ENCODE assay signal across 21 mouse cellular contexts in genomic region chr9:118326656-118327055, GRCm38 (mm10).
DNase-seq lines count a peak whose midpoint lies in the region; ATAC-seq and TF ChIP-seq lines count a peak whose summit lies in the region.
"Had no signal": no experiment of that assay in that cellular context is flagged by ENCODE, and none has a peak within 500 bp of the region (broad histone marks: within the 10 kb centered on the region; RNA-seq: fewer than 3 reads in every experiment).

No protein-coding gene starts in this region.

- H3K9me3 ChIP-seq in hindbrain, postnatal 0 days (ENCODE audit: low read length), result no peaks in the 10 kb centered on the region
- H3K9me3 ChIP-seq in hindbrain, embryonic 16.5 days (ENCODE audit: control insufficient read depth, low read length), result no peaks in the 10 kb centered on the region
- H3K9me3 ChIP-seq in forebrain, embryonic 14.5 days (replicated peaks; ENCODE audit: control insufficient read depth, low read length), result no peaks in the 10 kb centered on the region
- no peaks in the 10 kb centered on the region for H3K9me3 ChIP-seq in lung, postnatal 0 days (ENCODE audit: low read length)
- H3K9me3 ChIP-seq: embryonic facial prominence, embryonic 12.5 days; heart, embryonic 13.5 days; hindbrain, embryonic 12.5 days had no signal

- 55% methylated on average over 9 of the region's 9 CpGs for WGBS in hindbrain, postnatal 0 days
- WGBS in hindbrain, embryonic 16.5 days, result 51% methylated on average over 9 of the region's 9 CpGs
- WGBS in forebrain, embryonic 14.5 days, result 32% methylated on average over 9 of the region's 9 CpGs
- WGBS in lung, postnatal 0 days, result 74% methylated on average over 9 of the region's 9 CpGs

- H3K27me3 ChIP-seq in hindbrain, postnatal 0 days (ENCODE audit: insufficient read depth, low read length), result no peaks in the 10 kb centered on the region
- no peaks in the 10 kb centered on the region for H3K27me3 ChIP-seq in hindbrain, embryonic 16.5 days (replicated peaks; ENCODE audit: control insufficient read depth, insufficient read depth, low read length)
- H3K27me3 ChIP-seq in forebrain, embryonic 14.5 days (replicated peaks; ENCODE audit: control insufficient read depth, insufficient read depth, low read length), result no peaks in the 10 kb centered on the region
- H3K27me3 ChIP-seq in lung, postnatal 0 days (replicated peaks; ENCODE audit: insufficient read depth, low read length), result no peaks in the 10 kb centered on the region
- H3K27me3 ChIP-seq: embryonic facial prominence, embryonic 12.5 days; heart, embryonic 13.5 days; hindbrain, embryonic 12.5 days had no signal

- TF ChIP-seq EP300 in lung, postnatal 0 days (IDR thresholded peaks at IDR 0.05), result no peak

- H3K4me3 ChIP-seq in hindbrain, postnatal 0 days (ENCODE audit: low read length), result no peak overlapping the region
- no peak overlapping the region for H3K4me3 ChIP-seq in hindbrain, embryonic 16.5 days (ENCODE audit: low read length)
- H3K4me3 ChIP-seq in forebrain, embryonic 14.5 days (ENCODE audit: low read depth, low read length), result no peak overlapping the region
- no peak overlapping the region for H3K4me3 ChIP-seq in lung, postnatal 0 days (ENCODE audit: low read depth, low read length)
- H3K4me3 ChIP-seq: embryonic facial prominence, embryonic 12.5 days; heart, embryonic 13.5 days; hindbrain, embryonic 12.5 days had no signal

- H3K4me1 ChIP-seq in hindbrain, postnatal 0 days (ENCODE audit: insufficient read depth, low read length), result no peaks in the 10 kb centered on the region
- H3K4me1 ChIP-seq in hindbrain, embryonic 16.5 days (ENCODE audit: control insufficient read depth, insufficient read depth, low read depth, low read length), result no peaks in the 10 kb centered on the region
- peaks cover 15% of the 10 kb centered on the region for H3K4me1 ChIP-seq in forebrain, embryonic 14.5 days (ENCODE audit: control insufficient read depth, insufficient read depth, low read length)
- H3K4me1 ChIP-seq in lung, postnatal 0 days (ENCODE audit: insufficient read depth, low read depth, low read length), result no peaks in the 10 kb centered on the region
- H3K4me1 ChIP-seq: embryonic facial prominence, embryonic 12.5 days; heart, embryonic 13.5 days had no signal

- H3K36me3 ChIP-seq in hindbrain, postnatal 0 days (ENCODE audit: insufficient read depth, low read length), result no peaks in the 10 kb centered on the region
- no peaks in the 10 kb centered on the region for H3K36me3 ChIP-seq in hindbrain, embryonic 16.5 days (ENCODE audit: control insufficient read depth, insufficient read depth, low read length)
- H3K36me3 ChIP-seq in forebrain, embryonic 14.5 days (ENCODE audit: control insufficient read depth, insufficient read depth, low read length), result no peaks in the 10 kb centered on the region
- H3K36me3 ChIP-seq in lung, postnatal 0 days (ENCODE audit: insufficient read depth, low read length), result no peaks in the 10 kb centered on the region
- H3K36me3 ChIP-seq: embryonic facial prominence, embryonic 12.5 days; G1E; heart, embryonic 13.5 days; hindbrain, embryonic 12.5 days had no signal

- no peak for TF ChIP-seq CTCF in hindbrain, postnatal 0 days (IDR thresholded peaks at IDR 0.05; ENCODE audit: low read depth)
- no peak for TF ChIP-seq CTCF in lung, postnatal 0 days (IDR thresholded peaks at IDR 0.05)

- H3K27ac ChIP-seq in hindbrain, postnatal 0 days, result no peak overlapping the region
- no peak overlapping the region for H3K27ac ChIP-seq in hindbrain, embryonic 16.5 days (ENCODE audit: low read depth, low read length)
- H3K27ac ChIP-seq in forebrain, embryonic 14.5 days (ENCODE audit: low read depth, low read length), result peak overlapping the region; percentile 29; the same call in 1 of the 2 replicates
- no peak overlapping the region for H3K27ac ChIP-seq in lung, postnatal 0 days (ENCODE audit: low read length)
- H3K27ac ChIP-seq: embryonic facial prominence, embryonic 12.5 days; heart, embryonic 13.5 days; hindbrain, embryonic 12.5 days had no signal

- no peak for ATAC-seq in hindbrain, postnatal 0 days
- ATAC-seq in hindbrain, embryonic 16.5 days, result no peak
- peak; percentile 50; the same call in 1 of the 2 replicates for ATAC-seq in forebrain, embryonic 14.5 days
- no peak for ATAC-seq in lung, postnatal 0 days
- ATAC-seq: CD4-positive, CD25-positive, alpha-beta regulatory T cell, adult 4 months; intestine, embryonic 16.5 days had no signal

- no peak overlapping the region for H3K4me2 ChIP-seq in hindbrain, postnatal 0 days (ENCODE audit: low read depth, low read length)
- no peak overlapping the region for H3K4me2 ChIP-seq in hindbrain, embryonic 16.5 days (ENCODE audit: low read length)
- H3K4me2 ChIP-seq in forebrain, embryonic 14.5 days (ENCODE audit: low read length), result no peak overlapping the region
- H3K4me2 ChIP-seq in lung, postnatal 0 days (replicated peaks; ENCODE audit: low read depth, low read length), result no peak overlapping the region
- H3K4me2 ChIP-seq: embryonic facial prominence, embryonic 12.5 days; heart, embryonic 13.5 days; hindbrain, embryonic 12.5 days had no signal

- peak; percentile 37 to 44 for DNase-seq in cerebellum, postnatal 10 days
- no peak for DNase-seq in cerebellum, adult 9-10 months
- DNase-seq in hindbrain, postnatal 0 days (ENCODE audit: low spot score), result peak; percentile 17
- DNase-seq in forebrain, embryonic 14.5 days (ENCODE audit: low spot score), result peak; percentile 36
- DNase-seq in lung, postnatal 0 days (ENCODE audit: low spot score), result no peak
- no peak for DNase-seq in layer of hippocampus, adult 9-10 months (ENCODE audit: low spot score)
- DNase-seq: adrenal gland, postnatal 10 days; B cell, adult 2 months; cerebellum, adult 11-12 months; cerebellum, adult 9-11 months; gastrocnemius, postnatal 36 days; heart, adult 11 months; heart, postnatal 36 days; kidney, adult 2 months had no signal

- H3K9ac ChIP-seq in hindbrain, postnatal 0 days (replicated peaks; ENCODE audit: low read length), result no peak overlapping the region
- no peak overlapping the region for H3K9ac ChIP-seq in hindbrain, embryonic 16.5 days (ENCODE audit: low read depth, low read length)
- no peak overlapping the region for H3K9ac ChIP-seq in forebrain, embryonic 14.5 days (ENCODE audit: low read length)
- H3K9ac ChIP-seq in lung, postnatal 0 days (replicated peaks; ENCODE audit: low read depth), result no peak overlapping the region
- H3K9ac ChIP-seq: embryonic facial prominence, embryonic 12.5 days; heart, embryonic 13.5 days; hindbrain, embryonic 12.5 days had no signal

Comparison
In these comparisons a context has a peak if more than half of its experiments do, and no peak if none do; other contexts are left out.
1. DNase-seq: peak in cerebellum, postnatal 10 days (2 of 2), hindbrain, postnatal 0 days (single experiment) and forebrain, embryonic 14.5 days (single experiment); none in cerebellum, adult 9-10 months (single experiment), lung, postnatal 0 days (single experiment) and layer of hippocampus, adult 9-10 months (single experiment).